Mouse (Mus musculus): ENCODE data around the gene Akap2.

DNA sequence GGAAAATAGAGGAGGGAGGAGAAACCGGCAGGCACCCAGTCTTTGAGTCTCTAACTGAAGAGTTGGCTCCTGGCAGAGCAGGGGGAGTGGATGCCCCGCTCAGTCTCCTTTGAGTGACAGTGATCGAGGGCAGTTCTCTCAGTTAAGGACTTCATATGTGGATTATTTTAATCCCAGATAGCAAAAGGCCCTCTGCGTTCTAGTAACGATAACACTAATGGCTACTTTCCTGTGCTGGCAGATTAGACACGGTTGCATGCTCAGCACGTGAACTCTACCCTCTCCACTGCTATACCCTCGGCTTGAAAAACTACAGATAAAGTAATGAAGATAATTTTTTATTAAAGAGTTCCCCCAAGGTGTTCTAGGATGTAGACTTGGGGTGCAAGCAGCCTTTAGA lies 76.5 kb downstream of the Akap2 start:
- TF ChIP-seq CTCF (IDR thresholded peaks at IDR 0.05; ENCODE audit: insufficient read depth, low read depth, low read length) (no peak), POLR2A (IDR thresholded peaks at IDR 0.05; ENCODE audit: insufficient read depth, low read depth, low read length) (no peak)
